Mouse (Mus musculus) heart, postnatal 4 days (tissue): ENCODE results near the gene Ly6g6d. TPM values are rescaled to one million over a fixed set of nuclear protein-coding genes. Genes with fewer than 3 reads are reported as not detected.

Experiments used
- DNase-seq: peaks from one replicate; pipeline ENCODE4 v3.0.0; 2021
- total RNA-seq, 2 experiments: library from RNA; stranded (reverse); gene quantifications; 2 replicates each; pipeline ENCODE4 v1.2.3; 2021

Ly6g6d gene
- total RNA-seq, 2 experiments from 2014 or later, result 1.6 to 2.4 TPM

DNA sequence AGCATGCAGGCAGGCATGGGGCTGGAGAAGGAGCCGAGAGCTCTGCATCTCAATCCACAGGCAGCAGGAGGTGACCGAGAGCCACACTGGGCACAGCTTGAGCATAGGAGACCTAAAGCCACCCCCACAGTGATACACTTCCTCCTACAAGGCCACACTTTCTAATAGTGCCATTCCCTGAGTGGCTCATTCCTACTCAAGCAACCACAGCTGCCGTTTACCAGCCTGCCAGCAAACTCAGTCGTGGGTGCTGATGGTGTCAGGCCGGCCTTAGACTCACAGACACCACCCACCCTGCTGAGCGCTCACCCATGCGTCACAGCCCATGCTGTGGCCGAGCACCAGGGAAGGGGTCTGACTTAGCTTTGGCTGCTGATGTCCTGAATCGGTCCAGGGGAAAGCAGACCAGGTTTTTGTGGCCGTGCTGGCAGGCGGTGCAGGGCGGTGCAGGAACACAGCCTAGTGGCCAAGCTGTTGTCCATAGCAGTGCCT is 19.3 kb upstream of the Ly6g6d start:
- DNase-seq, result peak; percentile 58

DNA sequence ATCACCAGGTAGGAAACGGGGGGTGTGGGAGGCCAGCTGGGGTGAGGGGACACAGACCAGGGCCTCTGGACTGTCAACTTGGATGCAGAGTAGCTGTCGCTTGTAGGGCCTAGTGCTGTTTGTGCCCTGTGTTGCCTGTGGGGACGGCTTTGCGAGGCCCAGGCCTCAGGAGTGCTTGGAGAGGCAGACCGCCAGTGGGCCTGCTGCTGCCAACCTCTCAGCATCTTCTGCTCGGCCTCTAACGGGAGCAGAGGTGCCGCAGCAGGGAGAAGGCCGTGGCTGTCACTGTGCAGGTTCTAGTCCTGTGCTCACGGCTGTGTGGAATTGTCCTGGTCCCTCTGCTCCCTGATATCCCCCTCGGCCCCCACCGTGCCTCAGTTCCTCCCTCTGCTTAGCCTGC is 18.7 kb upstream of the Ly6g6d start:
- DNase-seq, result no peak

DNA sequence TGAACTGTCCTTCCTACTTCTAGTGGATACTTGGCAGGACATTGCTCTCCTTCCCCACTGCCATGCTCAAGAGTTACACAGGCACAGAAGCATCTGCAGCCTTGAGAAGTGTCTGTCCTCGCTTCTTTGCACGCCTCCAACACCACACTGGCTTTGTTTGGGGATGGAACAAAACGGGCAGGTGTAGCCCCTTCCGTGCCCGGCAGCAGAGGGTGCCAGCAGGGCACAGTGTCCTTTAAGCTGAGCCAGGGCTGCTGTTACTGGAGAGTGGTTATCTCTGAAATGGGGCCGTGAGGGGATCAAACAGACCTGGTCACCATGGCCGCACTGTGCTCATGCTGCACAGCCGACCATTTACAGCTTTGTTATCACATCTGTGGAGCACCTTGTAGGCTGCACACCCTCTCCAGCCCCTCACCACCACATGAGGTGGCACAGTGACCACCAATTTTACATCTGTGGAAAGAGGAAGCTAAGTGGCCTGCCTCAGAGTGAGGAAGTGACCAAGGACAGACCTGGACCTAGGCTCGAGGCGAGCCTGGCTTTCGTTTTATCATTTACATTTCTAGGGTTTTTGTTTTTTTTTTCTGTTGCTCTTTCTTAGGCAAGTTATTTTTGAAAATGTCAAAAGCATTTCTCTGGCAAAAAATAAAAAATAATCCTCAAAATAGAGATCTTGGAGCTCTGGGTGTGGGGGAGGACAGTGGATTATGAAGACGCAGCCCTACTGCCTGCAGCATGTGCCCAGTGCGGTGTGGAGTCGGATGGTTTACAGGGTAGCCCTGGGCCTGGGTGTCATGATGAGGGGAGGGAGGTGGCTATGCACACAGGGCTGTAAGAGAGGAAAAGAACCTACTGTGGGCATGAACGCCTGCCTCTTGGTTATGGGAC is 16.9 kb upstream of the Ly6g6d start:
- DNase-seq, result no peak

DNA sequence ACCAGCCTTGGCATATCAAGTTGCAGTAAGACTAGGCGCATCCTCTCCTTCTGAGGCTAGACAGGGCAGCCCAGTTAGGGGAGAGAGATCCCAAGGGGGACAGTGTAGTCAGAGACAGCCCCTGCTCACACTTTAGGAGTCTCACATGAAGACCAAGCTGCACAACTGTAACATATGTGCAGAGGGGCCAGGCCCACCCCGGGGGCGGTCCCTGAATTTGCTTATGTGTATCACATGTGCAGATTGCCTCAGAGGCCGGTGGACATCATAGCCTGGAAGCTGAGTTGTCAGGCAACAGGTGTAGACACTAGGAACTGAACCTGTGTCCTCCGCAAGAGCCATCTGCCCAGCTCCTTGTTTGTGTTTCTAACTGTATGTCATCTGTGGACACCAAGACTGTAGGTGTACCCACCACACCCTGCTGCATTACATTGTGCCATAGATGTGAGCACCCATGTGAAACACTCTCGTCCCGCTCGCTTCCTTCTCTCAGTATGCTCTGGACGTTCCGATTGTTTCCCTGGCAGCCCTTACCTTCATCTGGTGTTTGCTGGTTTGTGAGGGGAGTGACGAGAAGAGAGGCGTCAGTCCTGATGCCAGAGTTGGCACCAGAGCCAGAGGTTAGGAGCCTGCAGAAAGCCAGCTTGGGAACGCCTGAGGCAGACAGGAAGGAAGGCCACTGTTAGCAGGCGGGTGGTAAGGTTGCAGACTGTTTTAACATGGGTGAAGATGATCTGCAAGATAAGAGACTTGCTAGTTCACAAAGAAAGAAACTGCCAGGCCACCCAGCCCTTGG is 14.7 kb upstream of the Ly6g6d start:
- no peak for DNase-seq

DNA sequence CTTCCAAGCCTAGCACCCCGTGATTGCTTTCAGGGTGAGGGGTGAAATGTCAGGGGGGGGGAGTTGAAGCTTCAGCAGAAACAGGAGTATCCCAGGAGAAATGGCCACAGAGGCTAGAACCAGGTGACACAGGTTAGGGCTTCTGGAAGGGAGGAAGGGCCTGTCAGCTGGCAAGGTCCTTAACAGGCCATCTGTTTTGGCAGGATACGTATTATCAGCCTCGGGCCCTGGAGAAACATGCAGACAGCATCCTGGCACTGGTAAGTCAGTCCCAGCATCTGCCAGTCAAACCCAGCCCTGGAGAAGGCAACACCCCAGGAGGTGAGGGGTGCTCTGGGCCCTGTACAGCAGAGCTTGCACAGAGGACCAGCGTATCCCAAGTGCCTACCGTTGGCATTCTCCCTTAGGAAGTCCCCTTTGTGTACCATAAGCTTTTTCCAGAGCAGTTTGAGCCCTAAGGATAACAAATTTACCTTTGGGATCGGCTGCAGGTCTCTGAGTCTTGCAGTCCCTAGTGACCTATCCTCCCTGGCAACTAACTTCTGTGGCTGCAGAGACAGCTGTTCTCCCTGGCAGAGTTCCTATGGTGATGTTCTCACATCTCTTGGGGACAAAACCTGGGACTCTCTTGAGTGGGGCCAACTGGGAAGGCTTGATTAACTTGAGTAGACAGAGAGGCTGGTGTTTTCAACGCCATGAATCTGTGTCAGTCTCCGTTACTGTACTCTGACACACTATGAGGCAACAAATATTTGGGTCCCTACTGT is 12.5 kb upstream of the Ly6g6d start:
- DNase-seq, result no peak

DNA sequence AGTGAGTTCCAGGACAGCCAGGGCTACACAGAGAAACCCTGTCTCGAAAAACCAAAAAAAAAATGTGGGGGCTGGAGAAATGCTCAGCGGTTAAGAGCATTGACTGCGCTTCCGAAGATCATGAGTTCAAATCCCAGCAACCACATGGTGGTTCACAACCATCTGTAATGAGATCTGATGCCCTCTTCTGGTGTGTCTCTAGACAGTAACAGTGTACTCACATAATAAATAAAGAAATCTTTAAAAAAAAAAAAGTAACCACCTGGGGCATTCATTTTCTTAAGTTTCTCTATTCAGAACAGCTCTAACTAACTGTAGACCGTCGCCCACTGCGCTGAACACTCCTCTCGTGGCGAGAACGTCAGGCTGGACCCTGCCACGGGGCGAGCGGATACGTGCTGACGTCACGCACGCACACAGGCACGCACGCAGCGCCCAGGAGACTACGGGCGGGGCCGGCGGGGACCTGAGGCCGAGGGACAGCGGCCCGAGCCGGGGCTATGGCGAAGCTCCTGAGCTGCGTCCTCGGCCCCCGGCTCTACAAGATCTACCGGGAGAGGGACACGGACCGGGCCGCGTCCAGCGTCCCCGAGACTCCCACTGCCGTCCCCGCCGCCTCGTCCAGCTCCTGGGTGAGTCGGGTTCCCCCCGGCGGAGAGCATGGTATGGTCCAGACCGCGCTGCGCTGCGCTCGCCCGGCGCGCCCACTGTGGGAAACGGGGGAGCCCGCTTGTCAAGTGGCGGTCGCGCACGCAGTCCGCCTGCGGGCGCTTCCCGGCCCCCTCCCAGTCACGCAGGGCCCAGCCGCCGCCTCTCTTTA is 11.2 kb upstream of the Ly6g6d start, which contains the start of gene Abhd16a:
Gene Abhd16a, plus strand, starts transcription at position 439 of the 820 bp plus-strand sequence.
- peak; percentile 95 for DNase-seq

DNA sequence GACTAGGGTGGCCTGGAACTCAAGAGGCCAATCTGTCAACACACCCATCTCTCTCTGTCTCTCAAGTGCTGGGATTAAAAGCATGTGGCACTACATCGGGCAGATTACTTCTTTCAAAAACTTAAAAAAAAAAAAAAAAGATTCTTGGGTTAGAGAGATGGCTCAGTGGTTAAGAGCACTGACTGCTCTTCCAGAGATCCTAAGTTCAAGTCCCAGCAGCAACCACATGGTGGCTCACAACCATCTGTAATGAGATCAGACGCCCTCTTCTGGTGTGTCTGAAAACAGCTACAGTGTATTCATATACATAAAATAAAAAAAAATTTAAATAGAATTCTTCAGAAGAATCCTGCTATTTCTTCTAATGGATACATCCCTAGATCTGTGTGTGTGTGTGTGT is 10.3 kb upstream of the Ly6g6d start:
- DNase-seq, result no peak

DNA sequence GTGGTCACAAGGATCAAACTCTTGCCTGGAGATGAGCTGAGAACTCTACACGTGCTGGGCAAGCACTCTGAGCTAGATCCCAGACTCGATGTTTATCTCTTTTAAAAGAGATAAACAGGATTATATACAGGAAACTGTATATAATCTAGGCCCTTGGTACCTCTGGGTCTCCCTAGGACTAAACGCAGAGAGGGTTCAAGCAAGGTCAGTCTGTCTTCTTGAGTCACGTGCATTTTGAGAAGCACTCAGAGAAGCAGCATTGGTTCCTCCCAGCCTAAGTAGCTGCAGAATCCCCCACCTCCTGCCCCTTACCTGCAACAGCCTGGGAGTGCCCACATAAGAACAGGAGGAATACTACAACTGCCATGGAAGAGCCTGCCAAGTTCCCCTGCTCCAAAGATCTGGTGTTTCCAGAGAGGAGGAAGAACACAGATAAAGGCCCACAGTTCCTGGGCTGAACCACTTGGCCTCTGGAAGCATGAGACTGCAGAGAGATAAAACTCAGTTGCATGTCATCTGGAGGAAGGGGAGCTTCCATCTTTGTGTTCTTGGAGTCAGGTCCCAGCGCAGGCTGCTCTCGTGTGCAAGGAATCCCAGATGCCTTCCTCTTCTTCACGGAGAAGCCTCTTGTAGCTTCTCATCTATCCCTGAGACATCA is 7.5 kb upstream of the Ly6g6d start, which contains the start of gene Ly6g6f:
Gene Ly6g6f, minus strand, starts transcription at position 403 of the 658 bp plus-strand sequence.
- DNase-seq, result no peak

DNA sequence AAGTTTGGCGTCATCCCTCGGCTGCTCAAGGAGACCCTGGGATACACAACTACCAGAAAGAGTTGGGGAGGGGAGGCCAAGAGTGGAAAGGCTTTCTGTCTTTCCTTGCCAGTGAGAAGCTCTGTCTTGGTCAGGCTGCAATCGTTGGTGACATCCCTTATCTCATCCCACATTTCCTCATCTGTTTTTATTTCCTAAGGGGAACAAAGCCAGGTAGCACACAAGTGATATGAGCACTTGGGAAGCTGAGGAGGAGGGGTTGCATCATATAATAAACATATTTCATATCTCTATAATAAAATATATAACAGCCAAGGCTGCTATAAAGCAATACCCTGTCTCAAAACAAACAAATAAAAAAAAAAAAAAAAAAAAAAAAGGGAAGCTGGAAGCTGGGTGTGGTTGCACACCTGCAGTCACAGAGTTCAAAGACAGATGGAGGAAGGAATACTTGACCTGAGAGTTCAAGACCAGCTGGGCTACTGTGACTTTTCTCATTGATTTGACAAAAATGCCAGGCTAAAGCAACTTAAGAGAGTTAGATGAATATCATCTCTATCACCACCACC is 6.1 kb upstream of the Ly6g6d start:
- no peak for DNase-seq

DNA sequence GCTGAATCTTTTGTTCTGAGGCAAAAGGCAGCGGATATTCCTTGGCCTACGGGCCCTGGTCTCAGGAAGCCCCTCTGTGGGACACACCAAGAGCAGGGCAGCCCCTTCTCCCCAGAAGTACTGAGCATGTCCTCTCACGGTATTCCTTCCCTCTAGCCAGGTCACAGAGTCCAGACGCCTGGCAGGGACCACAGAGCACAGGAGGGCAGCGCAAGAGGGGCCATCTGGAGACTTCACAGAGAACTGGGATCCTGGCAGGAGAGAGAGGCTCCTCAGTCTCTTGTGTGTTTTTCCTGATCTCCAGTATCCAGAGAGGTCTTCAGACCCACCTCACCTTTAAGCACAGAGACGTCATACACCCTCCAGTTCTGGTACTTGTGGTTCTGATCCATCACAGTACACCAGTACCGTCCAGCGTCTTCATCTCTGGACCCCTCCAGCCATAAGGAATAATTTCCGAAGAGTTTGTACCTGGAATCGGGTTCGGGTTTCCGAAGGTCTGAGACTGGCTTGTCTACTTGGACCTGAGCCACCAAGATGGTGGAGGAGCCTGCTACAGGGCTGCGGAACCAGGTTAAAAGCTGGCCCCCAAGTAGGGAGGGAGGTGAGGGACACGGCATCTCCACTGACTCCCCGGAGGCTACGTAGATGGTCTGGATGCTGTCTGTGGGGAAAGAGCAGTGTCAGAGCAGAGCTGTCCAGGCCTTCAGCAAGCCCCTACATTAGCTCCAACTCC is 5.1 kb upstream of the Ly6g6d start:
- DNase-seq, result no peak

DNA sequence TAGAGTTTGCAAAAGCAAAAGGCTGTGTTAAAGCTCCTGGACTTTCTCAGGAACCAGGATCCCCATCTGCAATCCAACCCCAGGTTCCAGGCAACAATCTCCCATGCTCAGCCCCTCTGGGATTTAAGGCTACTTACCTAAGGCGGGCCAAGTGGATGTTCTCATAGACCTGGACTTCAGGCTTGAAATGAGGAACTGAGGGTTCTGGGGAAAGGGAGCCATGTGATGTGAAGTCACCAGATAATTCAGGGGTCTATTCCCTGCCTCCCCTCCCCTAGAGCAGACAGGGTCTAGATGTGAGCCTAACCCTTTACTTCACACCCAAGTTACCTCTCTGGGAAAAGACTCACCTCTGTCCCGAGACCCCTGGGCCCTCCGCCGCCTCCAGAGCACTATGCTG is 2.8 kb upstream of the Ly6g6d start:
- no peak for DNase-seq

DNA sequence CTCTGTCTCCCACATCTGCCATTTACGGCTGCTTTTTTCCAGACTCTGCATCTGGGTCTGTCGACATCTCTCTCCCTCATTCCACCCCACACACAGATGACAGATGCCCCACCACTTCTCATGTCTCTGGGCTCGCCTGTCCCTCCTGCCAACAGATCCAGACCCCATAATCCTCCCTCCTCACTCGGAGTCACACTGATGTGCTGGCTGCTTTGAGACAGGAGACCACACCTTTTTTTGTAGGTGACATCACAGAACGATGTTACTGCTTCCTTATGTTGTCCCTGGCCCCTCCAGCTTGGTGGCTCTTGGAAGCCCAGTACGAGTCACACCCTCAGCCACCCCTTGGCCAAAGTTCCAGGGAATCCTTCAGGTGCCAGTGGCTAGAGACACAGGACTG is 2.4 kb upstream of the Ly6g6d start:
- no peak for DNase-seq

DNA sequence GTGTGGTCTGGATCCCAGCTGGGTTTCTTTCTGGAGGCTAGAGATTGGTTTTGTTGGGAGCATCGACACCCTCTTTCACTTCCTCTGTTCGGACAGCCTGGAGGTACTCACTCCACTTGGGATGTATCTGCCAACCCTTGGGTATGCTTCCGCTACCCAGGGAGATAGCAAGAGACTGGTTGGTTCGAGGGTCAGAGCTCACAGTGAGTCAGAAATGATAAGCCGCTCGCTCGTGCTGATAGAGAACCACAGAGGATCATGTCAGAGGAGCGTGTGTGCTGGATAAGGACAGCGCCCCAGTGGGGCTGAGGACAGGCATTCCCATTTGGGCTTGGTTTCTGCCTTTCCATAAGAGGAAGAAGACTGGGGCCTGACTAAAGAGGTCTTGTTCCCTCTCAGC is 1.9 kb upstream of the Ly6g6d start:
- no peak for DNase-seq

DNA sequence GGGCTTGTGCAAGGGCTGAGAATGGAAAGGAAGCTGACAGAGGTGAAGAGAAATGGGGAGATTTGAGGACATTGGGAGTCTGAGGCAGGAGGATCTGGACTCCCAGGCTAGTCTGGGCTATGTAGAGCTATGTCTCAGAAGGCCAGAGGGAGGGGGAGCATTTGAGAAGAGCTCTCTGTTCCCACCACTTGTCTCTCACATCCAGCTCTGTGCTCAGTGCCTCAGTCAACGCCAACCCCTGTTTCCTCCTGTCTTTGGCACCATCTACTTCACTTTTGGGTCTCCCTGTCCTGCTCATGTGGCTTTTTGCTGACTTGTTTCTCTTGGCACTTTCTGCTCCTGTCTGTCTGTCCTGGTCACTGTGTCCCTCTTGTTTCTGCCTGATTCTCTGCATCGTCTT is 580 bp downstream of the Ly6g6d start:
- no peak for DNase-seq

DNA sequence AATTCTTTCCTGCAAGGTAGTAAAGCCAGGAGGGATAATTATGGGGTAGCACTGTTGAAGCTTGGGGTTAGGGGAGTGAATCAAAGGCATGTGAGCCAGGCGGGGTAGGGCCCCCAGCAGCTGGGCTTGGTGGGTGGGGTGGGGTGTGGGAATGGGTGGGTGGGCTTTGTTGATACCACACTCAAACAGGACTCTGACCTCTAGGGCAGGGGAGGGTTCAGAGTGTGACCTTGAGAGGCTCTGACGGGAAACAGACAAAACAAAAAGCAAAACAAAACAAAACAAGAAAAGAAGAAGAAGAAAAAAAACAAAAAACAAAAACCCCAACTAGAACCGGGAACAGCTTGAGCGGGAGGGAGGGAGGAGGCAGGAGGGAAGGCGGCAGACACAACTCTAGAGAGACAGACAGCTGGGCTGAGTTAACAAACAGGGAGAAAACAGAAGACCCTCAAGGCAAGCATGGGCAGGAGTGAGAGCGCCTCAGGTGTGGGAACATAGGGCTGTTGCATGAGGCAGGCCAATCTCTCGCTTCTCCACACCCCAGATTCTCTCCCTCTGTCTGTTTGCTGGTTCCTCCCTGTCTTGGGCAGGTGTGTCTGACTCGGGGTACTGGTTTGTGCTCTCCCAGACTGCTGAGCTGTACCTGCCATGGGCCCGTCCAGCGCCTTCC is 1.2 kb downstream of the Ly6g6d start, which contains the start of gene Ly6g6e:
Gene Ly6g6e, plus strand, starts transcription at position 396 of the 670 bp plus-strand sequence.
- DNase-seq, result no peak

DNA sequence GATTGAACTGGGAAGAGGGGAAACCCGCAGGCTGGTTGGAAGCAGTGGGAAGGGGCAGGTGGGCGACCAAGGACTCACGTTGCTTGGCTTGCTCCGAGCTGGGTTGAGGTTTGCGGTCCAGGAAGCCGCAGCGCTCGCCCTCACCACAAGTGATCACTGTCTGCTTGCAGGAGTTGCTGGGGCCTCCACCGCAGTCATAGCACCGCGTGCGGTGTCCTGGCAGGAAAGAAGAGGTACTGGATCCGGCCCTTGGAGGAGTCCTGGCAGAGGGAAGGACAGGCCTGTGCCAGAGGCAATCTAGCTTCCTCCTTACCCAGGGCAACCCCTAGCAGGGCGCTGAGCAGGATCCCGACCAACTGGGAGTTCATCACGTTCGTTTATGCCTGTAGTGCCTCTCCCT is 3.8 kb downstream of the Ly6g6d start:
- DNase-seq, result no peak

DNA sequence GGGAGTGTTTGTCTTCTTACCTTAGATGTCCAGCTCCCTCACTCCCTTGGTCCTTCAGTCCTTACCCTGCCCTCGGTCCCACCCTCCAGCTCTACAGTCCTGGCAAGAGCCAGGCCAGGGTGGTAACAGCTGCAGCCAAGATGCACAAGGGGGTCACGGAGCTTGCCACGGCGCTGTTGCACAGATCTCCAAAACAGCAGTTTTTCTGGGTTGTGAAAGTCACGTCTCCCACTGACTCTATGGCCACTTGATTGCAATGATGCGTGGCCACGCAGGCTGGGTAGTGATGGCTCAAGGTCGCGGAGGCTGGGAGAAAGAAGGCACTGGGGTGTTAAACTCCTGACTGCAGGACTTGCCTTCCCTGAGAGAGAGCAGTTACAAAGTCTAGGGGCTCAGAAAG is 6.4 kb downstream of the Ly6g6d start:
- no peak for DNase-seq

DNA sequence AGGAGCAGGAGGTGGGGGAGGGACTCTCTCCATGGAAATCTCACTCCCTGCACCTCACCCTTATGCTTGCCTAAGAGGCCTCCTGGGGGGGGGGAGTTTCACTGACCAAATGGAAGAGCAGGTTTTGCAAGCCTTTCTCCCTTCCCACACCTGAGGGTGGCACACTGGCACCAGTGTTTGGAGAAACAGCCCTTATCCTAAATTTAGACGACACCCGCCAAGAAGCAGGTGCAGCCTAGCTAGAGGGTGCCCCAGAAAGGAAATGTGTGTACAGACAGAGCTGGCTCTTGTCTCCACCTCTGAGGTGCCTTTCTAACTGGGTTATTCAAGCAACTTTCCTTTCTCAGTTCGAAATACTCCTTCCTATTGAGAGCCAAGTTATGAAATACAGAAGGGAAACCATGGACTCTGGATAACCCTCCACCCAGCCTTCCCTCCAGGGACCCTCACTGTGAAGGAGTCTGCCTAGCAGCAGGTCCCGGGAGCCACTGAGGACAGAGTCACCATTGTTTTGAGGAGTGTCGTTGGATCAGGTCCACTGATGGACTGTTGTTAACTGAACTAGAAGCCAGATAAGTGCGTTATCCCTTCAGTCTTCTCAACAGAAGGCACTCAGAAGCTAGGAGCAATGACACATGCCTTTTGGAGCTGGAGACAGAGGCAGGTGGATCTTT is 7.2 kb downstream of the Ly6g6d start:
- DNase-seq, result no peak
